Mouse (Mus musculus) heart, embryonic 12.5 days (tissue): ENCODE results near the gene Slc38a7. TPM values are rescaled to one million over a fixed set of nuclear protein-coding genes. Genes with fewer than 3 reads are reported as not detected.
"Not testable (repeated sequence)": the region's sequence is repeated elsewhere in the genome, so short reads cannot be mapped to it uniquely, and the experiment has no call there.

Experiments used
- ATAC-seq: fragments of 200-750 bp; cut with Nextera tagmentation; 2 replicates; pipeline ENCODE4 v1.8.0; 2017; ENCODE audit warnings: moderate TSS enrichment, moderate library complexity; ENCODE audit not compliant: insufficient number of reproducible peaks, low FRiP score
- H3K27ac ChIP-seq: fragments of 300-500 bp; sonication (generic); 2 replicates; pipeline ENCODE4 v1.5.1; 2016; ENCODE audit warnings: mild to moderate bottlenecking, moderate library complexity; ENCODE audit not compliant: poor library complexity, severe bottlenecking
- H3K27me3 ChIP-seq: fragments of 300-500 bp; sonication (generic); replicated peaks from 2 replicates; pipeline ENCODE4 v1.6.1; 2016; ENCODE audit warnings: mild to moderate bottlenecking, moderate library complexity
- H3K36me3 ChIP-seq: fragments of 300-500 bp; sonication (generic); 2 replicates; pipeline ENCODE4 v1.6.1; 2016; ENCODE audit warnings: mild to moderate bottlenecking, moderate library complexity
- H3K4me1 ChIP-seq: fragments of 300-500 bp; sonication (generic); replicated peaks from 2 replicates; pipeline ENCODE4 v1.6.1; 2016; ENCODE audit warnings: mild to moderate bottlenecking
- H3K4me2 ChIP-seq: fragments of 300-500 bp; sonication (generic); 2 replicates; pipeline ENCODE4 v1.6.1; 2016; ENCODE audit warnings: mild to moderate bottlenecking, moderate library complexity
- H3K4me3 ChIP-seq: fragments of 300-500 bp; sonication (generic); 2 replicates; pipeline ENCODE4 v1.5.1; 2016; ENCODE audit warnings: mild to moderate bottlenecking
- H3K9ac ChIP-seq: fragments of 300-500 bp; sonication (generic); 2 replicates; pipeline ENCODE4 v1.6.1; 2016; ENCODE audit warnings: mild to moderate bottlenecking, moderate library complexity
- H3K9me3 ChIP-seq: fragments of 300-500 bp; sonication (generic); replicated peaks from 2 replicates; pipeline ENCODE4 v1.6.1; 2016; ENCODE audit warnings: mild to moderate bottlenecking, moderate library complexity
- WGBS: fragments of 180-500 bp; shearing (Covaris S2); methylation state at CpG from one replicate; pipeline ENCODE4 v1.1.7; 2016; 5-methylcytosine and 5-hydroxymethylcytosine counted together
- polyA plus RNA-seq: library from polyadenylated mRNA; unstranded; fragments of >200 nt; fragmentation: Nextera tagmentation; extraction: Ambion mirVana; gene quantifications from 2 replicates; pipeline ENCODE4 v1.2.1, GENCODE M21; 2016

Gene Slc38a7
- polyA plus RNA-seq, 1 experiment from 2014 or later = 12.4 TPM

DNA sequence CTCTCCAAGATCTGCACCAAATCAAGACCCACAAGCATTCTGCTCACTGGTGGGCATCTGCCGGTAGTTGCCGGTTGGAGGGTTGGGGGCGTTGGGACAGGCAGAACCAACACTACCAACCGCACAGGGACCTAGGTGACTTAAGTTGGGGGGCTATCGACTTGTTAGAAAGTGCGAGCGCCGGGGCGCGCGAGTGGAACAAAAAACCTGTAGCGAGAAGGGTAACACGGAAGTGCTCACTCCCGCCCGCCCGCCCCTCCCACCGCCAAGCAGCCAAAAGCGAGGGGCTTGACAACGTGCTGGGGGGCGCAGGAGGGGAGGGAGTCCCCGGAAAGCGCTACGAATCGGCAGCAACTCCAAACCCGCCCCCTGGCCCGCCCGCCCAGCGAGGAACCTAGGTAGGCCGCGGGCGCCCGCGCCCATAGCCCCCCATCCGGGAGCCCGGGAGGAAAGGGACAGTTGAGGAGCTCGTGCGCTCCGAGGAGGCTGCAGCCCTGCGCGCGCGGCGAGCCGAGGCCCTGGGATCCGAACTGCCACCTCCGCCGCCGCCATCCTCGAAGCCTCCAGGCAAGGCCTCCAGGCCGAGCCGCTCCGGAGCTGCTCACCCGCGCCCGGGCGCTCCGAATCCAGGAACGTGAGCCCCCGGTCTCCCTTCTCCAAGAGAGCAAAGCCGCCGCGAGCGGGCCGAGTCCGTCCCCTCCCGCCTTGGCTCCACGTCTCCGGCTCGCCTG lies 46.7 kb downstream of the Slc38a7 start:
- peaks cover 12% of the 10 kb centered on the region; the same call in 1 of the 2 replicates for H3K36me3 ChIP-seq
- H3K4me1 ChIP-seq = peaks cover 54% of the 10 kb centered on the region
- H3K27ac ChIP-seq = peak overlapping the region; percentile 90
- WGBS = under 1% methylated on average over 64 of the region's 69 CpGs
- peak; percentile 9; the same call in 1 of the 2 replicates for ATAC-seq
- no peaks in the 10 kb centered on the region for H3K27me3 ChIP-seq
- H3K4me2 ChIP-seq = peak overlapping the region; percentile 97
- H3K4me3 ChIP-seq = peak overlapping the region; percentile 78
- peak overlapping the region; percentile 95 for H3K9ac ChIP-seq
- H3K9me3 ChIP-seq = no peaks in the 10 kb centered on the region

DNA sequence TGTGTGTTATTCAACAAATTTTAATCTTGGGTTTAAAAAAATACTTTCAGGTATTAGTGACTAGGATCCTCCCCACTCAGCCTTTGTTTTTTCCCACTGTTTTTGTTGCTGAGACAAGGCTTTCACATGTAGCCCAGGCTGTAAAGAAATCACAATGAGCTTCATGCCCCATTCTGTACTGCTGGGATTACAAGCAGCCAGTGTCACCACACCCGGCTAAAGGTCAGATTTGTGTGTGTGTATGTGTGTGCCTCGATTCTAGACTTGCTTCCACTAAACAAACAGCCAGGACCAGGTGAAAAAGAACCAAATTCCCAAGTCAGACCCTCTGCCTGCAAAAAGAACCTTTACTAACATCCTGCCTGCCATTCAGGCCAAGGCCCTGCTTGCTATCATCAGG lies 47.9 kb downstream of the Slc38a7 start:
- peak overlapping the region; percentile 95 for H3K9ac ChIP-seq
- ATAC-seq = no peak
- H3K27ac ChIP-seq = no peak overlapping the region
- peaks cover 48% of the 10 kb centered on the region for H3K4me1 ChIP-seq
- no peaks in the 10 kb centered on the region for H3K27me3 ChIP-seq
- peak overlapping the region; percentile 97 for H3K4me2 ChIP-seq
- 61% methylated on average over 2 of the region's 2 CpGs for WGBS
- H3K9me3 ChIP-seq = no peaks in the 10 kb centered on the region
- peaks cover 15% of the 10 kb centered on the region; the same call in 1 of the 2 replicates for H3K36me3 ChIP-seq
- H3K4me3 ChIP-seq = peak overlapping the region; percentile 78

DNA sequence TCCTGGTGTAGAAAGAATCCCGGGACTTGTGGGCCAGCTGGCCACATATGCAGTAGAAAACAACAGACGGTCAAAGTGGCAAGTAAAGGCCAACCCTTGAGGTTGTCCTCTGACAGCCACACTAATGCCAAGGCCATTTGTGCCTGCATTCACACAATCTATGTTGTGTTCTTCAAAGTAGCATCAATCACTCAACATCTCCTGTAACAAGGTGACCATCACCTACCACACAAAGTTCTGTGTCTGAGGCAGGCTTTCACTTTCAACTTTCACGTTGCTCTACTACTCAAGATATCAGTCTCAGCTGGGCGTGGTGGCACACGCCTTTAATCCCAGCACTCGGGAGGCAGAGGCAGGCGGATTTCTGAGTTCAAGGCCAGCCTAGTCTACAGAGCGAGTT lies 51.1 kb downstream of the Slc38a7 start:
- H3K36me3 ChIP-seq = peaks cover 28% of the 10 kb centered on the region
- no peaks in the 10 kb centered on the region for H3K27me3 ChIP-seq
- H3K9ac ChIP-seq = no peak overlapping the region
- H3K4me1 ChIP-seq = peaks cover 56% of the 10 kb centered on the region
- H3K27ac ChIP-seq = no peak overlapping the region
- 70% methylated on average over 8 of the region's 8 CpGs for WGBS
- no peak for ATAC-seq
- H3K9me3 ChIP-seq = no peaks in the 10 kb centered on the region
- no peak overlapping the region for H3K4me3 ChIP-seq
- H3K4me2 ChIP-seq = no peak overlapping the region

DNA sequence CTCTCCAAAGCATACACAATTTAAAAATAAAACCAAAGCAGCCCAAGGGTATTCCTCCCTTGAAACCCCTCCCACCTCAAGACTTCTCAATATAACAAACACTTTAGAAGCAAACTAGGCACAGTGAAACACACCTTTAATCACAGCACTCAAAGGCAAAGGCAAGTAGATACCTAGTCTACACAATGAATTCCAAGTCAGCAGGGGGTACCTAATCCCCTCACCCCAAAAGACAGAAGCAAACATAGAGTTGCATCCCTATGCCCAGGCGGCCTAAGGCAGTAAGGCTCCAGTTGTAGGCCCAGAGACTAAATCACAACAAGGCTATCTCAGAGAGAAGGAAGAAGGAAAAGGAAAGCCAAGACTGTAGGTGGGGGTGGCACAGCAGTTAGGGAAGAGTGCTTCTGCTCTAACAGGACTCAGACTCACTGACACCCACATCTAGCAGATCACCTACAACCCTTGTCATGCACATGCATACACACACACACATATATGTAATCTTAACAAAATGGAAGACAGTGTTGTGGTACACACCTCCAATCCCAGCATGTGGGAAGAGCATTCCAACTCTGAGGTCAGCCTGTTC lies 51.8 kb downstream of the Slc38a7 start:
- Histone ChIP-seq H3K4me3 (no peak overlapping the region), H3K9ac (no peak overlapping the region), H3K27me3 (no peaks in the 10 kb centered on the region), H3K27ac (no peak overlapping the region), H3K36me3 (peaks cover 30% of the 10 kb centered on the region), H3K9me3 (no peaks in the 10 kb centered on the region), H3K4me1 (peaks cover 56% of the 10 kb centered on the region), H3K4me2 (no peak overlapping the region)
- WGBS = 81% methylated on average over 1 of the region's 1 CpGs
- no peak for ATAC-seq

DNA sequence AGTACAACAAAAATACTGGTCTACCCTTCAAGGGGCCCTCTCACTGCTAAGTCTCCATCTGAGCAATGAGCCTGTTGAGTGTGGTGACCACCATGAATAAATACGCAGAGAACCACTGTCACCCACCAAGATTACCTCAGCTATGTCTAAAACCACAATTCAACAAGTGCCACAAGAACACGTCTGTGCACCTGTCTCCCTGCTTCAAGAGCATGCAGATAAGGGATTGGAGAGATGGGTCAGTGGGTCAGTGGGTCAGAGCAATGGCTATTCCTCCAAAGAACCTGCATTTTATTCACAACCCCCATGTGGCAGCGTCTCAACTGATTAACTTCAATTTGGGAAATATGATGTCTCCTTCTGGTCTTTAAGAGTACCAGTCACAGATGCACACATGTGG lies 53.0 kb downstream of the Slc38a7 start:
- Histone ChIP-seq H3K9ac (no peak overlapping the region), H3K9me3 (no peaks in the 10 kb centered on the region), H3K4me3 (no peak overlapping the region), H3K4me1 (peaks cover 49% of the 10 kb centered on the region), H3K27ac (no peak overlapping the region), H3K27me3 (no peaks in the 10 kb centered on the region), H3K36me3 (peaks cover 37% of the 10 kb centered on the region), H3K4me2 (no peak overlapping the region)
- ATAC-seq = no peak
- 80% methylated on average over 3 of the region's 3 CpGs for WGBS

DNA sequence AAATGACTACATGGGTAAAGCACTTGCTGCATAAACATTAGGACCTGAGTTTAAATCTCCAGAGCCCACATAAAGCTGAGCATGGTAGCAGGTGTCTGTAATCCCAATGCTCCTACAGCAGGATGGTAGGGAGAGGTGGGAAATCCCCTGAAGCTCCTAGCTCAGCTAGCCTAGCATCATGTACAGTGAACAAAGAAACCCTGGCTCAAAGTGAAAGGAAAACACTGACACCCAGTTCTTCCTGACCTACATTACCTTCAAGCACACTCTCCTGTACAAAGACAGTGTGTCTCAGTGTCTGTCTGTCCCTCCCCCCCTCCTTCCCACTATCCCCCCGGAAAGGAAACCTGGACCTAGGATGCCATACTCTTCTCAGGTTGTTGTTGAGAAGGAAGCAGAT lies 53.4 kb downstream of the Slc38a7 start:
- H3K27me3 ChIP-seq = no peaks in the 10 kb centered on the region
- no peak overlapping the region for H3K9ac ChIP-seq
- H3K4me3 ChIP-seq = no peak overlapping the region
- no peaks in the 10 kb centered on the region for H3K9me3 ChIP-seq
- no peak for ATAC-seq
- WGBS = 85% methylated on average over 1 of the region's 1 CpGs
- no peak overlapping the region for H3K27ac ChIP-seq
- peaks cover 44% of the 10 kb centered on the region for H3K4me1 ChIP-seq
- H3K36me3 ChIP-seq = peaks cover 37% of the 10 kb centered on the region
- no peak overlapping the region for H3K4me2 ChIP-seq

DNA sequence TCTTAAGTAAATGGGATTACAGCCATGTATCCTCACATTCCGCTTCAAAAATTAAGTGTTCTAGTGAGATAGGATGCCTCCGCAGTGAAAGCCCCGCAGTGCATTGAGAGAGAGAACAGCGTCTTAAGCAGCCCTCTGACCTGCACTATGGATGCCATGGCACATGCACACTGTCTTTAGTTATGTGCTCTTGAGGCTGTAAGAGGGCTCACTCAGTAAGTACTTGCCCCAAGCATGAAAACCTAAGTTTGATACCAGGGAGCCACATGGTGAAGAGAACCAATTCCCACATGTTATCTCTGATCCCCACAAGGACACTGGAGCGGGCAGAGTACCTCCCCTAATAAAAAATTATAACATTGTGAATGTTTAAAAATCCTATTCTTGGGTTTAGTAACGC lies 54.2 kb downstream of the Slc38a7 start:
- Histone ChIP-seq H3K9ac (no peak overlapping the region), H3K4me1 (peaks cover 37% of the 10 kb centered on the region), H3K36me3 (peaks cover 33% of the 10 kb centered on the region), H3K9me3 (no peaks in the 10 kb centered on the region), H3K27ac (no peak overlapping the region), H3K27me3 (no peaks in the 10 kb centered on the region), H3K4me2 (no peak overlapping the region), H3K4me3 (no peak overlapping the region)
- 90% methylated on average over 6 of the region's 6 CpGs for WGBS
- ATAC-seq = no peak

DNA sequence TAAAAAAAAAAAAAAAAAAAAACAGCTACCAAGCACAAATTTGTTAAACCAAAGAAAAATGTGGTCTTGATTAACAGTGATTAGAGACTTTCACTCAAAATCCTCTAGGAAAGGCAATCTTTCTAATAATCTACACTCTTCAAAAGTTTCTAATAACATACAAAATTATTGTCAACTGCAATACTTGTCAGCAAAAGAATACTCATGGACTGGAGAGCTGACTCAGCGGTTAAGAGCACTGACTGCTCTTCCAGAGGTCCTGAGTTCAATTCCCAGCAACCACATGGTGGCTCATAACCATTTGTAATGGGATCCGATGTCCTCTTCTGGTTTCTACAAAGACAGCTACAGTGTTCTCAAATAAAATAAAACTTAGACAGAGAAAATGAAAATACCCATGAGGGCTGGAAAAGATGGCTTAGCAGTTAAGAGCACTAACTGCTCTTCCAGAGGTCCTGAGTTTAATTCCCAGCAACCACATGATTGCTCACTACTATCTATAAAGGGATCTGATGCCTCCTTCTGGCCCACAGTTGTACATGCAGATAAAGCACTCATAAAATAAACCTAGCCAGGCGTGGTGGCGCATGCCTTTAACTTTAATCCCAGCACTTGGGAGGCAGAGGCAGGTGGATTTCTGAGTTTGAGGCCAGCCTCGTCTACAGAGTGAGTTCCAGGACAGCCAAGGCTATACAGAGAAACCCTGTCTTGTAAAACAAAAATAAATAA lies 57.8 kb downstream of the Slc38a7 start:
- H3K4me2 ChIP-seq, H3K9ac ChIP-seq, H3K27ac ChIP-seq, H3K9me3 ChIP-seq, ATAC-seq, H3K27me3 ChIP-seq, H3K4me3 ChIP-seq: not testable (repeated sequence)
- WGBS = 91% methylated on average over 5 of the region's 5 CpGs
- peaks cover 15% of the 10 kb centered on the region for H3K4me1 ChIP-seq
- peaks cover 33% of the 10 kb centered on the region for H3K36me3 ChIP-seq

Other genes starting within 250 kb of the Slc38a7 start
- 18.2 and 19.0 TPM in 2 replicates for gene Gins3, start 220.1 kb downstream of the Slc38a7 start, polyA plus RNA-seq
- 307 and 309 TPM in 2 replicates for gene Ndrg4, start 176.6 kb downstream of the Slc38a7 start, polyA plus RNA-seq
- 18.7 and 20.3 TPM in 2 replicates for gene Setd6, start 137.7 kb downstream of the Slc38a7 start, polyA plus RNA-seq
- 80.7 and 89.2 TPM in 2 replicates for gene Cnot1, start 46.1 kb downstream of the Slc38a7 start, polyA plus RNA-seq
- 327 and 342 TPM in 2 replicates for gene Sap18b, start 28.2 kb downstream of the Slc38a7 start, polyA plus RNA-seq
- 323 and 331 TPM in 2 replicates for gene Got2, start 35.0 kb upstream of the Slc38a7 start, polyA plus RNA-seq